Mouse (Mus musculus) kidney, postnatal 25 days (tissue): Measurements from ENCODE around the gene Tnrc18.

Source experiments
- DNase-seq, 2 experiments: peaks; one replicate each; pipeline ENCODE4 v3.0.0; 2021; ENCODE audit warnings: mixed read lengths in 2 of 2

Tnrc18 gene

DNA sequence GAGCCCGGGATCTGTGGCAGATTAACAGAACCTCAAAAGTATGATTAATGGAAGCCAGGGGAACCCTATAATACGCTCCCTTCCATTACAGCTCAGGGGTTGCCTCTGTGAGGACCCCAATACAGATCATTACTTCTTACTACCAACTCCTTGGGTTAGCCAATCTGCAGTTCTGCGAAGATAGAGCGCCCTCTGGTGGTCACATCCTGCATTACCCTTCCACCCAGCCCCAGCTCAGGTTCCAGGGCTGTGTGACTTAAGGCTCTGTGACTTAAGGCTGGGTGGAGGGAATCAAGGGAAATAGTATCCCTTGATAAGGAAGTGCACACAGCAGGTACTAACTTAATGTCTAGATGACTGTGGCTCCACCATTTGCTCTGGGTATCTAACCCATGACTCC lies 99.4 kb downstream of the Tnrc18 start:
- peak; percentile 68 to 86 for DNase-seq

DNA sequence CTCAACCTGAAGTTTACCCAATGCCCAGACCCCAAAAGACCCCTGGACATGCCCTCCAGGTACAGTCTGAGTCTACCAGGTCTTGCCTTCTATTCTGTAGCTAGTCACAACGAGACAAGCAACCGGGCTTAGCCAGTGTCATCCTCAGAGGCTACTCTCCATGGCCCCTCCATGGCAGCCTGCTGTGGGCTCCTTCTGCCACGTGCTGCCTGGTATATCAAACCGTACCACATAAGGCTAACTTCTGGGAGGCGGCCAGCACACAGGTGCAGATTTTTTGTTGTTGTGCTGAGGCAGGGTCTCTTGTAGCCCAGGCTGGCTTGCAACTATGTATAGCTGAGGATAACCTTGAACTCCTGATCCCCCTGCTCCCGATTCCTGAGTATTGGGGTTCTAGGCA lies 101.4 kb downstream of the Tnrc18 start:
- DNase-seq = no peak

DNA sequence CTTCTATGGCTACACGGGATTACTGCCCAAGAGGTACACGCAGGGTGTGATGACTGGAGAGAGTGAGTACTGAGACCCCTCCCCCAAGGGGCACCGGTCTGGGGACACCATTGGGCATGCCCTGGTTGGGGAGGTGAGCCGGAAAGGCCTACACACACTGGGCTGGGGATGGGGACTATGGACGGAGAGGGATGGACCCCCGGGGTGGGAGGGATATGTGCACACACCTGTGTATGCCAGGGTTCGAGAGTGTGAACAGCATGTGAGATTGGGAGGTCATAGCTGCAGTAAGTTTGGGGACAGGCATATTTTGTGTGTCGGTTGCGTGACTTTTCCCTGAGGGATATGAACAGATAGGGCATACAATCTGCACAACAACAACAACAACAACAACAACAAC lies 102.4 kb downstream of the Tnrc18 start:
- DNase-seq = peak in 1 of 2 experiments; percentile 23

DNA sequence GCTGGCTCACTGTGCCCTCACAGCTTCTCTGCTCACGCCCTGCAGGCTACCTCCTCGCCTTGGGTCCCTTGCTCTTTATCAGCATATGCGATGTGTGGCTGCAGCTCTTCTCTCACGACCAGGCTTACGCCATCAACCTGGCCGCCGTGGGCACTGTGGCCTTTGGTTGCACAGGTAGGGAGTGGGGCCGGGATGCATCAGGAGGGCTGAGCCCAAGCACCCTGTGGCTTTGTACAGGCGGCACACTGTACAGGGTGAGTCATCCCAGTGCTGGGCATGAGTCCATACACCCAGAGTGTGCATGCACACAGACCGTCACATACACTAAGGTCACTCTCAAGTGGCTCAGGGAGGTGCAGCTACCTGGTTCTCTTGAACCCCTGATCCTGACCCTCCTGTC lies 103.5 kb downstream of the Tnrc18 start:
- DNase-seq = peak in 1 of 2 experiments; percentile 17

DNA sequence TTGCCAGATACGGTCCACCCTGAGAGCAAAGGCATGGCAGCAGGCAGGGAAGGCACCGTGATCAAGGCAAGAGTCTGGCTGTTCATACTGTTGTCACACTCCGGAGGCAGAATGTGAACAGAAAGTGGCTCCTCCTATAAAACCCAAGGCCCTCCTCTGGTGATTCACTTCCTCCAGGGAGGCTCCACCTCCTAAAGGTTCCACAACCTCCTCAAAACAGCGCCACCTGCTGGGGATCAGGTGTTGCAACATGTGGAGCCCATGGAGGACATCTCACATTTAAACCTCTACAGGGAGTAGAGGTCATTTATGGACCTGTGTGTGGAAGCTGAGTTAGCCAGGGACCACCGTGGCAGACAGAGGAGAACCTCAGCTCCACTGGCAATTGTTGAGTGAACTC lies 105.1 kb downstream of the Tnrc18 start:
- no peak for DNase-seq

DNA sequence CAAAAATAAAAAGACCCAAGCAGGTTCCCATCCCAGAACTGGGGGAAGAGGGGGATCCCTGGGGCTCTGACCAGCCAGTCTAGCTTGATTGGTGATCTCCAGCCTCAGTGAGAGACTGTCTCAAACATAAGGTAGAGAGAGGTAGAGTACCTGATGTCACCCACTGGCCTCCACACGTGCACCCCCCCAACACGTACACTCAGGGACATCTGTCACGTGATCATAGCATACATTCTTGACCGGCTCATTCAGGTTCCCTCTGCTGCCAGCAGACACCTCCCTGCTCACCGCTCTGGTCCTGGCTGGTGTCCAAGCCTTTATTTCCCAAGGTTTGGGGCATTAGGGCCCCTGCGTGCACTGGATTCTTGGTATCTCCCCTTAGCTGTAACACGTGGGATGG lies 108.0 kb downstream of the Tnrc18 start:
- peak in 1 of 2 experiments; percentile 17 for DNase-seq

DNA sequence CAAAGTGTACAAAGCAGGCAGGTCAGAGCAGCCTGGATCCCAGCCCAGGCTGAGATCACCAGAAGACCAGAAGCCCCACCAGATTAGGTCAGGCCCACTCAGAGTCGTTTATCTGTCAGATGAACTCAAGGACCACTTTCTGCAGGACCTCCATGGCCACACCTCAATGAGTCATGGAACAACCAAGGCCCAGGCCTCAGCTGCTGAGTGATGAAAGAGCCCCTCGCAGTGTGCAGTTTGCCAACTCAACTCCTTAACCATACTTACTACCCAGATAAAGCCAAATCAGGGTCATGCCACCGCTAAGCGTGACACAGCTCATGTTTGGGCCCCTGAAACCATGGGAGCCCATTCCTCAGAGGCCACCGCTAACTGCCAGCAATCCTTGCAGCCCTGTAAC lies 109.8 kb downstream of the Tnrc18 start:
- no peak for DNase-seq

DNA sequence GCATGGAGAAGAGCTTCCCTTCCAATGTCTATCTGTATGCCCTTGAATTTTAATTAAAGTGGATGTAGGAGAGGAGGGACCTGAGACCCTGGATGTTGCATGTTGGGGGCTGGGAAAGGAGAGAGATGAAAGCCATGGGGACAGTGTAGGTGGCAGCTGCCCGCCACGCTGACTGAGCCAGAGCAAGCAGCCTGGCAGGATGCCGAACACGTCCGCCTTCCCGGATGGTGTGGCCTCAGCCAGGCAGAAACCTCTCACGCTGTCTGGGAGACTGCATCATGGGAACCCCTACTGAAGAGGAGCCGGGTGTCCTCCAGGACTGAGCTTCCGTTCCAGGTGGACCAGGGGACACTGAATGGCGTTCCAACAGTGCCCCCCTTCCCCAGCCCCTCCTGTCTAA lies 113.9 kb downstream of the Tnrc18 start:
- no peak for DNase-seq

DNA sequence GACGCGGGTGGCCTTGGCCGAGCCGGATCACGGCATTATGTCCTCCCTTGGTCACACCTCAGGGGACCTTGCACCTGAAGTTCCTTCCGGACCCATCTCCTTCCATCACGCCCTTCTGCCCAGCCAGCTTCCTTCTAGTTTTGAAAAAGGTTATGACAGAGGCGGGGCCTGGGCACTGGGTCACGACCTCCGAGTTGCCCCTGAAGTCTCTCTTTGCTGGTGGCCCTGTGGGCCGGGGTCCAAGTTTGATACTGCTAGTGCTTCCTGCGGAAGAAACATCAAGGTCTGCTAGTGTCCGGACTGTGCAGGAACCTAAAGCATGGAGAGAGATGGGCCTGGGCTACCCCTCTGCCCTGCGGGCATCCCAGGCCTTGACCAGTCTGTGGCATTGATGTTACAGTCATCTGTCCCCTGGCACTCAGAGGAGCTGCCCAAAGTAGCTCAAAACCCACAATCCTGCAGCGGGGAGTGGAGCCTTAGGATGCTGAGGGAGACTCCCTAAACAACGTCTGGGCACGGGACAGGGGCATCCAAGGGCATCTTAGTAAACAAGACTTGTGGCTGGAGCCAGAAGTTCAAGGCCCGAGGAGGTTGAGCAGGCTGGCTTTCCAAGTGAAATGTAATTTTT lies 114.8 kb downstream of the Tnrc18 start:
- no peak for DNase-seq

DNA sequence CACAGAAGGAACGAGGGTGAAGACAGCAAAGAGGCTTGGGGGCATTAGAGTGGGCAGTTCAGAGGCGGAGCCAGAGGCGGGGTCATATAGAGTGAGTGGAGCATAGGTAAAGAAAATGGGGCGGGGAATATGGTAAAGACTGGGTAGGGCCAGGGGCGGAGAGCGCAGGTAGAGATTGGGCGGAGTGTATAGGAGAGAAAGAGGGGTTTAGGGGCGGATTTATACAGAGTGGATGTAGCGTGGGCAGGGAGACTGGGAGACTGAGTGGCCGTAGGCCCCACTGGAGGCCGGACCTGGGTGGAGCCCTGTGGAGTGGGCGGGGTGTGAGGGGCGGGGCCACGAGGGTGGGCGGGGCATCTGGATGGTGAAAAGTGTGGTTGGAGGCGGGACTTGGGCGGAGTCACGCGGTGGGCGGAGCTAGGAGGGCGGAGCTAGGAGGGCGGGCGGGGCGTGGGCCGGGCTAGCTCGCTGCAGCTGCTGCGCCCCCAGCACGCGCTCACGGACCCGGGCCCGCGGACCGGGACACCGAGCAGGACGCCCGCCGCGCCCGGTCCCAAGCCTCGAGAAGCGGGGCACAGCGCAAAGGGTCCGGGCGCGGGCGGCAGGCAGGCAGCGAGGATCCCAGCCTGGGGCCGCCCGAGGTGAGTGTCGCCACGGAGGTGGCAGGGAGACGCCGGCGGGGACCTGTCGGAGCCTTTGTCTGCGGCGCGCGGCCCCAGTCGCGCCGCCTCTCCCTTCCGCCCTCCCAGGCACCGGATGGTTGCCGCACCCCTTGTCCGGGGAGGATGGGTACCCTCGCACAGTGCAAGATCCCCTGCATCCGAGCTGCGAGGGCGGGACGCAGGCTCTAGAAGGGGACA lies 115.6 kb downstream of the Tnrc18 start:
- no peak for DNase-seq

DNA sequence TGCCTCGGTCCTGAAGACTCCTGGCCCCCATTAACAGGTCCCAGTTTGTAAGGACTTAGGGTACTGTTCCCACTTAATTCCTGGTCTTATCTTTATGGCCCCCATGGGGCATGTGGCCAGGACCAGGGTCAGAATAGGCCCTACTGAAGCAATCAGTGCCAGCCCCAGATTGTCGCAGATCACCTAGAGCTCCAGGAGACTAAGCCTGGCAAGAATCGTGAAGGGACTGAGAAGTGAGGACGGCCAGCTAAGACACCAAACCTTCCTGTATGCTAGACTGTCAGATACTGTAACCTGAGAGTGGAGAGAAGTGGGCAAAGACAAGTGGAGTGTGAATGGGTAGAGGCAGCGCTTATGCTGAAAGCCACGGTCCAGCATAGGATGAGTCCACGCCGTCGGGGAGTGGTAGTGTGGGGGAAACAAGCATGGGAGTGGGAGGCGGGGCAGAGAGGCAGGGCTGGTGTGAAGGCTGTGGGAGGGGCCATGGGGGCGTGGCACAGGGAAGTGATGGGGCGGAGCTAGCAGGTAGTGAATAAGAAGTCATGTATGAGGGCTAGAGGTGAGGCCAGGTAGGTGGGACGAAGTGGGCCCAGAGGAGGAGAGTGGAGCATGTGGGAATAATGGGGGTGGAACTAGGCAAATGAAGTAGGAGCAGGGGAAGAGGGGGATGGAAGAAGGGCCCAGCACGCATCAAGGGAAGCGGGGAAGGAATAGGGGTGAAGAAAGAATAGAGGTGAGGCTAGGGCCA lies 116.4 kb downstream of the Tnrc18 start:
- DNase-seq = peak in 1 of 2 experiments; percentile 28

DNA sequence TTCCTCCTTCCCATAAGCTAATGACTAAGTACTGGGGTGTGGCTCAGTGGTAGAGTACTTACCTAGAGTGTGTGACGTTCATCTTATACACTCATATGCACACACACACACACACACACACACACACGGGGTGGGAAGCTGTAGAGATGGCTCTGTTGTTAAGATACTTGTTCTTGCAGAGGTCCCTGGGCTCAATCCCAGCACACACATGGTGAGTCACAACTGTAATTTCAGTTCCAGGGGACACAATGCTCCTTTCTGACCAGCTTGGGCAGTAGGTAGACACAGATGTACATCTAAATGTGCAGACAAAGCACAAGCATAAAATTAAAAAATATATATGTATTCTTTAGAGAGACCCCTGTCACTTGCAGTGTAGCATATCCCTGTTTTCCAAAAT lies 119.7 kb downstream of the Tnrc18 start:
- no peak for DNase-seq

DNA sequence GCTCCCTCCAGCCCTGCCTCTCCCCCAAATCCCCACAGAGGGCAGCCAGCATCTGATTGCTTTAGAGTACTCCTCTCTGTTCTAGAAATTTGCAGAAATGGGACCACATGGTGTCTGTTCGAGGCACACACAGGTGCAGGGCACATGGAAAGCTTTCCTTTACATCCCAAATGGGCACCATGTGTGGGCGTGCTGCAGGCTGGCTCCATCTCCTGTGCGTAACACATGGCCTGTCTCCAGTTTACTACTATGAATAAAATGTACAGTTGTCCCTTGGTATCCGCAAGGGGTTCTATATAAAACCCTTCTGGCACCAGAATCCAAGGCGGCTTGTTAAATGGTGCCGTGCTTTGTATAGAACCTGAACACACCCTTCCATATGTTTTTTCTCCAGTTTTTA lies 120.6 kb downstream of the Tnrc18 start:
- DNase-seq = no peak

DNA sequence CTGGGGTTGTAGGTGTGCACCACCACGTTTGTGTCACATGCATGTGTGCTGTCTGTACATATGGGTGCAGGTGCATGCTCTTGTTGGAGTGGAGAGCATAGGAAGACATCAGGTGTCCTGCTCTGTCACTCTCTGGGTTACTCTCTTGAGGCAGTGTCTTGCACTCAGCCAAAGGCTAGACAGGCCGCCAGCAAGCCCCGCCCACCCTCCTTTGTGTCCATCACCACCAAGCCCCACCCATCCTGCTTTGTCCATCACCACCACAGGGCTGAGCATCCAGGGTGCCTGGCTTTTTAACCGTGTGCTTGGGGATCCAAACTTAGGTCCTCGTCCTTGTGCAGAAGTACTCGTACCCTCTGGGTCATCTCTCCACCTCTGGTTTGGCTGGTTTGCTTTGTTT lies 121.2 kb downstream of the Tnrc18 start:
- DNase-seq = no peak

DNA sequence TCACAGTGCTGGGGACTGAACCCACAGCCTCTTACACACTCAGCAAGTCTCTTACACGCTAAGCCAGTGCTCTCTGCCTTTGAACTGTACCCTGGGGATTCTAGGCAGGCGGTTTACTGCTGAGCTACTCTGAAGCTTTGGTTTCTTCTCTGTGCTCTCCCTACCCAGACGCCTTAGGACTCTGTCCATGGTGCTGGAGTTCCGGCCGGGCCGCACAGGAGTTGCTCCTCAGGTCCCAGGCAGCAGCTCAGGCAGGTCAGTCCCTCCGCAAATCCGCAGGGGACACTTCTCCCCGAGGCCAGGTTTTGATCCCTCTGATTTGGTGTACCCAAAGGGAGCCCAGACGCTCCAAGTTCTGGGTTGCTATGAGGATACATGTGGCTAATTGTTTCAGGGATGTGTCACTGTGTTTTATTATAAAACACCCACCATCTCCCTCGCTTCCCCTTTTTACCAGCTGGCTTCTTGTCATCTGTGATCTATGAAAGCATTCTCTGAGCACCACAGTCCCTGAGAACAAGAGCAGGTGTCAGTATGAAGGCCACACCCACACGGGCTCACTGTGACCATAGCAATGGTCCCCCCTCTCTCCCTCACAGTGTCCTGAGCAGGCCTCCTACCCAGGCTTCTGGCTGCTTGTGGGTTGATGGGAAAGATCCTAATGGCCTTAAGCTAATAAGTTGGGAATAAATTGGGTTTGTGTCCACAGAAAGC lies 122.7 kb downstream of the Tnrc18 start:
- peak; percentile 68 to 73 for DNase-seq

DNA sequence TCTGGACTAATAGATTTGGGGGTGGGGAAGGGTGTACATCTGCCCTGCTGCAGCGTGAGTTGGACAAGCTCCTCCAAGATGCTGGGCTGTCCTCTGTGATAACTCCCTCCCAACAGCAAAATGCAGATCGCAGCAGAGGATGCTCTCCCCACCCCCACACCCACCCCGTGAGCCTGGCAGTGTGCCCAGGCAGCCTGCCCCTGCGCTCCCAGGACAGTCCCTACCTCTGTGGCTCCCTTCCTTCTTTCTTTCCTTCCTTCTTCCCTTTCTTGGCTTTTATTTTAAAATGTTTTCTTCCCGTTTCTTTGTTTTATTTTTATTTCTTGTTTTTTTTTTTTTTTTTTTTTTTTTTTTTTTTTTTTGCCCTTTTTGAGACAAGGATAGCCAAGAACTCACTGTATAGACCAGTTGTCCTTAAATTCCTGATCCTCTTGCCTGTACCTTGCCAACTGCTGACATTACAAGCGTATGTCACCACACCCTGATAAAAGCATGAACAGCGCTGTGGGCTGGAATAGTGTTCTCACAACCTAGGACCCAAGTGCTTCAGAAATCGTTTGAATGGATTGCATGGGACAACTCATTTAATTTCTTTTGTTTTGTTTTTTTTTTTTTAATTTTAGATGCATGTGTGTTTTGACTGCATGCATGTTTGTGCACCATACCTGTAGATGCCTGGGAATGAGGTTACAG lies 123.6 kb downstream of the Tnrc18 start:
- no peak for DNase-seq

DNA sequence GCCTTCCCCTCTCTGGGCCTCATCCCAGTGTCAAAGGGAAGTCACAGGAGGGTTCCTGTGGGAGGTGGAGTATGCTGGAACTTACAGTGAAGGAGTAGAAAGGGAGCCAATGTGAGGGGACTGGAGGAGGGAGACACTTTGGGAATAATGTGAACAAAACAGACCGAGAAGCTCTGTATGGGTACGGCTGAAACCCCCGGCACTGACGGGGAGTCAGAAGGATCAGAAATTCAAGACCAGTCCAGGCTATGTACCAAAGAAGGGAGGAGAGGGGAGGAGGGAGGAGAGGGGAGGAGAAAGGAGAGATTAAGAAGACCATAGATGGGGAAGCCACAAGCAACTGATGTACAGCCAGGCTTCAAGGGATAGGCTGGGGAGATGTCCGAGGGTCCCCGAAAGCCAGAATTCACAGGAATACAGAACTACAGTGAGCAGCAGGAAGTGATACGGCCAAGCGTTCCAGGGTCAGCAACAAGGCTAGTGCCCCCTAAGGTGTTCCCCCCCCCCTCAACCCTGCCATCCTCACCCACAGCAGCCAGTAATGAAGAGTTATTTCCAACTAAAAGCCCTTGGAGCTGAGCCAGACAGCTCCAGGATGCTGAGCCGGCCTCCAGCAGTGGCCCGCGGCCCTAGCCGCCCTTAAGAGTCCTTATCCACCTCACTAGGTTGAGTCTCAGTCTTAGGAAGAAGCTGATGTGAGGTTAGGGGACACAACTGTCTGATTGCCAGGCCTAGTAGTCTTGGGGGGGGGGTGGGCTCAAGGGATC lies 124.3 kb downstream of the Tnrc18 start:
- DNase-seq = no peak

DNA sequence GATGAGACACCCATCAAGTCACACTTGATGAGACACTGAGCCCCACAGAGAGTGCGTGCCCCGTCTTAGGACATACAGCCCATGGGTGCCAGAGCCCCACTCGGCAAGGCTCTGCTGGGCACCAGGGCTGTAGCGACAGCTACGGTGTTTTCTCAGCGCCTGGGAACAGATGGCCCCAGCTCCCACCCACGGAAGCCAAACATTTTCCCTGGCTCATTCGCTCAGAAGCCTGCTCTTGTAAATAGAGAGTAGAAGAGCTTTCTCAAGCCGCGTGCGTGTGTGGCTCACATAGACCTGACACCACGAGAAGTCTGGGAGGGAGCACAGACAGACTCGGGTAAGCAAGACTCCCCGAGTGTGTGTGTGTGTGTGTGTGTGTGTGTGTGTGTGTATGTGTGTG lies 125.2 kb downstream of the Tnrc18 start, which contains the start of gene Slc29a4:
Gene Slc29a4 (plus strand): TSS at position 265 of the 400 bp plus-strand sequence.
- DNase-seq = no peak

DNA sequence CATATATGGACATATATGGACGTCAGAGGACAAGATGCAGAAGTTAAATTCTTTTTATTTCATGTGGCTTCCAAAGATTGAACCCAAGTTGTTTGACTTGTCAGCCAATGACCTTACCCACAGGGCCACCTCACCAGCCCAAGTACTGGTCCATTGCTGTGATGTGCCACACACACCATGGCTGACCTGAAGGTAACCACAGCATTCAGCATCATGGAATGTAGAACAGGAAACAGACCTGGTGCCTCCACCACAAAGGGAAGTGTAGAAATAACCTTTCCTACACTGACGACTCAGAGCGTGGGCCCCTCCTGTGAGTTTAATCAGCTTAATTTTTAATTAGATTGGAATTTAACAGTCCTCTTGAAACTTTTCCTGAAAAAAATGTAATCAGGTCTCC lies 127.1 kb downstream of the Tnrc18 start:
- no peak for DNase-seq

DNA sequence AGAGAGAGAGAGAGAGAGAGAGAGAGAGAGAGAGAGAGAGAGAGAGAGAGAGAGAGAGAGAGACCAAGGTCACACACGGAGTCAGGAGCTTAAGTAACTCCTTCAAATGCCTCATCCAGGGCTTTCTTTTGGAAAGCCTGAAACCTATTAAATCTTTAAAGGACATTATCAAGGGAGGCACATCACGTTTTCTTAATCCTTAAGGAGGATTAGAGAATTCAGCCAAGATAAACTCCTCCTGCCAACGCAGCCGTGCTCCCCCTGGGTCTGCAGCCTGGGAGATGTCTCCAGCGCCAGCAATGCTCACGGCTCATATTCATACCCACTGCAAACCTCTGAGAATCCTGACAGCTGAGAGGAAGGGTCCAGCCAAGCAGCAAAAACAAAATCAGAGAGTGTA lies 128.6 kb downstream of the Tnrc18 start:
- no peak for DNase-seq

DNA sequence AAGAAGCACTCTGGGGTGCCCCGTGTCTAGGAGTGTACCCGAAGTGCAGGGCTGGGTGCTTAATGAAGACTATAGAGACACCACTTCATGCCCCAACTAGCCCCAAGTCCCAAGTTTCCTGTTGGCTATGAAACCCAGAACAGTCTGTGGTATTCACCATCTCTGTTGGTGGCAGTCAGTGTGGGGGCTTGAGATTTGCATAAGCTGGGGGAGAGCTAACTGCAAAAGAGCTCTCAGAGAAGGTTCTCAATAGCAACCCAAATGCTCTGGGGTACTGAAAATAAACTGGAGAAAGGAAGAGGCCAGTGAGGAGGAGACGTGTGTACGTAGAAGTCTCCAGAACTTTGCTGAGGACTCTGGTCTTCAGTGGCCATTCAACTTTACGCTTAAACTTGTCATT lies 134.9 kb downstream of the Tnrc18 start:
- DNase-seq = no peak

DNA sequence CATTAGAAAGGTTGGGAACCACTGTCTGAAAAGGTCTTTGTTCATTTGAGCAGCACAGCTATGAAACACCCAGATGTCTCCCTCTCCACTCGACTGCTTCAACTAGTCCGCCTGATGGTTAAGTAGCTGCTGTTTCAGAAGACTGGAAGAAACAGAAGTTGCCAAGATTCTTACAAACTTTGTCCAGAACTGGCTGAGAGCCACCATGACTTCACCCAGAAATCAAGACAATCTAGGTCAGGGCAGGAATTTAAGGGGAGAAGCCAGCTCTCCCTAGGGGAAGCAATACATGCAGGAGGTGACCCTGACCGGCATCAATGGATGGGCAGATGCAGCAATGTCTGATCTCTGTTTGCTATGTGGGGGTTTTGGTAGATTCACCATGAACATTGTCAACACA lies 135.6 kb downstream of the Tnrc18 start:
- no peak for DNase-seq
